ENCODE assay signal across 10 mouse cellular contexts in the genomic region with DNA sequence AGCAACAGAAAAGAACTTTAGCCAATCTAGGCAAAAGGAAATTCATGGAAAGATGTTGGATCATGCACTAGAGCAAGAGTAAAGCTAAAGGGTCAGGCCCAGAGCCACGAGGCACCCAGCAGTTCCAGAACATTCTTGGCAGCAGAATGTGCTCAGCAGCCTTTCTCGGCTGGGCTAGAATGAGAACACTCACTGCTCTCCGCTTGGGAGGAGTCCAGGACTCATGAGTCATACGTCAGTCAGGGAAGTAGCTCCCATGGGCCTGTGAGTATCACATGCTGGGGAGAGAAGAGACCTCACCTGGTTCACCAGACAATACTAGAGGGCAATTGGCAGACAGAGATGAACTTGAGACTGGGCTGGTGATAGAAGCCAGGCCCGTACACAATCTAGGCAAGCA. TPM values are rescaled to one million over a fixed set of nuclear protein-coding genes. Genes with fewer than 3 reads are reported as not detected.
DNase-seq lines count a peak whose midpoint lies in the region; ATAC-seq lines count a peak whose summit lies in the region.
"Had no signal": no experiment of that assay in that cellular context is flagged by ENCODE, and none has a peak within 500 bp of the region (broad histone marks: within the 10 kb centered on the region; RNA-seq: fewer than 3 reads in every experiment).

No protein-coding gene starts in this region.

- WGBS in kidney, embryonic 16.5 days: 61% methylated on average over 5 of the region's 5 CpGs
- whole genome bisulfite sequencing in intestine, embryonic 14.5 days: 58% methylated on average over 5 of the region's 5 CpGs
- 77% methylated on average over 5 of the region's 5 CpGs for WGBS in forebrain, embryonic 13.5 days
- WGBS in midbrain, embryonic 10.5 days: 94% methylated on average over 5 of the region's 5 CpGs

- no peaks in the 10 kb centered on the region for H3K36me3 ChIP-seq in kidney, embryonic 16.5 days (ENCODE audit: insufficient read depth, low read length)
- H3K36me3 ChIP-seq in intestine, embryonic 14.5 days (ENCODE audit: control insufficient read depth, insufficient read depth, low read length): no peaks in the 10 kb centered on the region
- no peaks in the 10 kb centered on the region for H3K36me3 ChIP-seq in forebrain, embryonic 13.5 days (ENCODE audit: poor library complexity, severe bottlenecking)
- no peaks in the 10 kb centered on the region for H3K36me3 ChIP-seq in midbrain, embryonic 10.5 days
- H3K36me3 ChIP-seq: neural tube, embryonic 12.5 days had no signal

- DNase-seq in kidney, adult 11 months: peak; percentile 70
- DNase-seq in fat pad, adult 2 months (ENCODE audit: extremely low read depth, low read depth, low spot score): peak; percentile 73
- DNase-seq in intestine, embryonic 14.5 days (ENCODE audit: low spot score): peak; percentile 61
- peak; percentile 43 to 76 for DNase-seq in left cerebral cortex, postnatal 10 days (ENCODE audit: extremely low spot score in 1 of 2, low spot score in 2 of 2)
- DNase-seq in skeletal muscle tissue, adult 2 months (ENCODE audit: low read depth, low spot score): peak; percentile 90
- DNase-seq in midbrain, embryonic 10.5 days (ENCODE audit: low spot score): no peak

- peaks cover 6% of the 10 kb centered on the region; the same call in 1 of the 2 replicates for H3K4me1 ChIP-seq in kidney, embryonic 16.5 days (ENCODE audit: insufficient read depth, low read length)
- peaks cover 3% of the 10 kb centered on the region; the same call in 1 of the 2 replicates for H3K4me1 ChIP-seq in intestine, embryonic 14.5 days (replicated peaks; ENCODE audit: control insufficient read depth, insufficient read depth, low read length)
- peaks cover 6% of the 10 kb centered on the region; the same call in 1 of the 2 replicates for H3K4me1 ChIP-seq in forebrain, embryonic 13.5 days
- H3K4me1 ChIP-seq in midbrain, embryonic 10.5 days: peaks cover 16% of the 10 kb centered on the region
- H3K4me1 ChIP-seq: neural tube, embryonic 12.5 days had no signal

- no peak for ATAC-seq in kidney, embryonic 16.5 days (ENCODE audit: low FRiP score, low TSS enrichment)
- ATAC-seq in intestine, embryonic 14.5 days (replicated peaks; ENCODE audit: low FRiP score, low TSS enrichment, low read depth): peak; percentile 50; the same call in 1 of the 2 replicates
- ATAC-seq in forebrain, embryonic 13.5 days: no peak

- H3K9ac ChIP-seq in kidney, embryonic 16.5 days (replicated peaks; ENCODE audit: low read length): no peak overlapping the region
- H3K9ac ChIP-seq in intestine, embryonic 14.5 days (ENCODE audit: low read length): no peak overlapping the region
- H3K9ac ChIP-seq in forebrain, embryonic 13.5 days: no peak overlapping the region
- H3K9ac ChIP-seq: neural tube, embryonic 12.5 days had no signal

- intact Hi-C loops in left cerebral cortex, postnatal 10 days (cut with DNase I): no loop called here

- no peak overlapping the region for H3K27ac ChIP-seq in kidney, embryonic 16.5 days (ENCODE audit: low read length)
- no peak overlapping the region for H3K27ac ChIP-seq in intestine, embryonic 14.5 days (ENCODE audit: low read depth)
- no peak overlapping the region for H3K27ac ChIP-seq in forebrain, embryonic 13.5 days
- no peak overlapping the region for H3K27ac ChIP-seq in midbrain, embryonic 10.5 days (replicated peaks)
- H3K27ac ChIP-seq: neural tube, embryonic 12.5 days had no signal

- no peaks in the 10 kb centered on the region; the same call in 1 of the 2 replicates for H3K27me3 ChIP-seq in kidney, embryonic 16.5 days (ENCODE audit: insufficient read depth, low read length)
- H3K27me3 ChIP-seq in intestine, embryonic 14.5 days (replicated peaks; ENCODE audit: control insufficient read depth, insufficient read depth, low read length): no peaks in the 10 kb centered on the region
- no peaks in the 10 kb centered on the region; the same call in 1 of the 2 replicates for H3K27me3 ChIP-seq in forebrain, embryonic 13.5 days
- peaks cover 75% of the 10 kb centered on the region for H3K27me3 ChIP-seq in midbrain, embryonic 10.5 days (ENCODE audit: low read depth, poor library complexity, severe bottlenecking)
- H3K27me3 ChIP-seq: neural tube, embryonic 12.5 days had no signal

- no peak overlapping the region for H3K4me2 ChIP-seq in kidney, embryonic 16.5 days (replicated peaks; ENCODE audit: low read depth, low read length)
- H3K4me2 ChIP-seq in intestine, embryonic 14.5 days (ENCODE audit: low read length): no peak overlapping the region
- no peak overlapping the region for H3K4me2 ChIP-seq in forebrain, embryonic 13.5 days
- H3K4me2 ChIP-seq: neural tube, embryonic 12.5 days had no signal

- H3K9me3 ChIP-seq in kidney, embryonic 16.5 days (ENCODE audit: low read length): no peaks in the 10 kb centered on the region
- no peaks in the 10 kb centered on the region for H3K9me3 ChIP-seq in intestine, embryonic 14.5 days (ENCODE audit: control insufficient read depth, low read length)
- H3K9me3 ChIP-seq in forebrain, embryonic 13.5 days (replicated peaks): no peaks in the 10 kb centered on the region
- no peaks in the 10 kb centered on the region for H3K9me3 ChIP-seq in midbrain, embryonic 10.5 days (replicated peaks)
- H3K9me3 ChIP-seq: neural tube, embryonic 12.5 days had no signal

- H3K4me3 ChIP-seq in kidney, embryonic 16.5 days (ENCODE audit: low read length): no peak overlapping the region
- H3K4me3 ChIP-seq in intestine, embryonic 14.5 days (ENCODE audit: low read depth, low read length): no peak overlapping the region
- no peak overlapping the region for H3K4me3 ChIP-seq in forebrain, embryonic 13.5 days
- H3K4me3 ChIP-seq in midbrain, embryonic 10.5 days: no peak overlapping the region
- H3K4me3 ChIP-seq: erythroblast, embryonic 14.5 days; neural tube, embryonic 12.5 days had no signal

RNA-seq across cellular contexts. Expression of gene Rybp, which starts 39.8 kb away (rescaled TPM):
- 13.3 and 18.0 TPM in 2 replicates for polyA plus RNA-seq in kidney, embryonic 16.5 days (2015; fragmentation: Nextera tagmentation; extraction: Ambion mirVana)
- 13.8 and 14.7 TPM in 2 replicates for polyA plus RNA-seq in intestine, embryonic 14.5 days (2014; fragmentation: Nextera tagmentation; extraction: Ambion mirVana)
- 10 to 100 TPM; 52.3 to 57.9 TPM for total RNA-seq in left cerebral cortex, postnatal 10 days (2021)
- 19.1 and 19.9 TPM in 2 replicates for polyA plus RNA-seq in forebrain, embryonic 13.5 days (2015; fragmentation: Nextera tagmentation; extraction: Ambion mirVana)
- polyA plus RNA-seq in midbrain, embryonic 10.5 days (2016; fragmentation: Nextera tagmentation; extraction: Ambion mirVana): 11.1 and 11.2 TPM in 2 replicates
